Mouse (Mus musculus): ENCODE measurements around the gene Kcnq1.

DNA sequence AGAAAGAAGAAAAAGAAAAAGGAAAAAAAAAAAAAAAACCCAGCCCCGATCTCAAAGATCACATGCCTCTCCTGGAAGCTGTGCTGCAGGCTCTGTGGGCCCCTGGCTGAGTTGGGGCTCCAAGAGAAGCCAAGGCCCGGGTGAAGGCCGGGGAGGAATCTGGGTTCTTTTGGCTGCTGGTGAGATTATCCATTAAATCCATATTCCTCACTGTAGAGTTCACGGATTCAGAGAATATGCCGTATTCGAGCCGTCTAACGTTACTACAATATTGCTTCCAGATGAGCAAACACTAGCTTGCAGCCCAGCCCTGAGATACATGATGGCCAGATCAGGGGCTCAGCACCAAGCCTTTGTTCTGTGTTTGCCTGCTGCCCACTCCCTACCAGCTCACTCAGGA is 204.7 kb downstream of the Kcnq1 start:
- no peak for TF ChIP-seq CTCF (conservative IDR thresholded peaks at IDR 0.05; ENCODE audit: low read length)
- no peak for TF ChIP-seq NANOG (IDR thresholded peaks at IDR 0.05; ENCODE audit: borderline replicate concordance, low read length)
- TF ChIP-seq POU5F1 (IDR thresholded peaks at IDR 0.05; ENCODE audit: borderline replicate concordance, low read length): no peak
